ENCODE assay signal across 23 mouse cellular contexts in the genomic region with DNA sequence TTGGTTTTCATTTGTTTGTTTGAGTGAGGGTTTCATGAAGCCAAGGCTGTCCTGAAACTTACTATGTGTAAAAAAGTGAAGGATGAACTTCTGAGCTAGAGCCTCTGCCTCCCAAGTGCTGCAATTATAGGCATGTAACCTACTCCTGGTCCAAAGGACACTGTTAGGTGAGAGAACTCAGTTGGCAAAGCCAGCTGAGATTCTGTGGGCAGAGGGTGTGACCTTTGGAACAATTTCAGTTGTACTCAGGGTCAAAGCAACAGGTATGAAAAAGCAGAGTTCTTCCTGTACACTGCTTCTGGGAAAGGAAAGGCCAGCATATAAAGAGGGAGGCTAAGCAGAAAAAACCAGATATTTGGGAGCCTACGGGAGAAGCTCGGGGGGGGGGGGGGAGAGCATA. TPM values are rescaled to one million over a fixed set of nuclear protein-coding genes. Genes with fewer than 3 reads are reported as not detected.
A peak's percentile ranks its signal among the peaks of the same experiment; 100 is the strongest.
DNase-seq lines count a peak whose midpoint lies in the region; ATAC-seq and TF ChIP-seq lines count a peak whose summit lies in the region.
"Had no signal": no experiment of that assay in that cellular context is flagged by ENCODE, and none has a peak within 500 bp of the region (broad histone marks: within the 10 kb centered on the region; RNA-seq: fewer than 3 reads in every experiment).

No protein-coding gene starts in this region.

- intact Hi-C loops in heart, postnatal 36 days (cut with DNase I): no loop called here

- TF ChIP-seq CTCF in kidney, adult 2 months (conservative IDR thresholded peaks at IDR 0.05; ENCODE audit: insufficient read depth, insufficient read length, low read depth, low read length): no peak
- TF ChIP-seq CTCF in liver, postnatal 0 days (IDR thresholded peaks at IDR 0.05; ENCODE audit: low read depth): no peak
- no peak for TF ChIP-seq CTCF in small intestine, adult 2 months (IDR thresholded peaks at IDR 0.05; ENCODE audit: extremely low read depth, insufficient read length, insufficient replicate concordance, low read depth, low read length)

- peak overlapping the region; percentile 71; the same call in 1 of the 2 replicates for H3K27ac ChIP-seq in kidney, adult 2 months (ENCODE audit: insufficient read depth, low read depth, low read length)
- H3K27ac ChIP-seq in liver, postnatal 0 days (ENCODE audit: low read depth): peak overlapping the region; percentile 80
- H3K27ac ChIP-seq in liver, embryonic 11.5 days (ENCODE audit: low read depth, low read length): no peak overlapping the region
- H3K27ac ChIP-seq in small intestine, adult 2 months (ENCODE audit: insufficient read depth, low read depth, low read length): peak overlapping the region; percentile 64
- H3K27ac ChIP-seq: embryonic facial prominence, embryonic 13.5 days; forebrain, embryonic 13.5 days; gastrocnemius, adult 2 months; heart, embryonic 13.5 days; hindbrain, embryonic 12.5 days had no signal

- peak; percentile 17 for DNase-seq in heart, adult 11 months
- no peak for DNase-seq in heart, postnatal 36 days
- DNase-seq in kidney, adult 2 months: peak; percentile 92
- DNase-seq in kidney, postnatal 4 days: no peak
- peak; percentile 33 for DNase-seq in liver, postnatal 0 days
- DNase-seq in liver, embryonic 11.5 days (ENCODE audit: low spot score): no peak
- no peak for DNase-seq in embryo, embryonic 10 days (ENCODE audit: low spot score)
- DNase-seq: adrenal gland, postnatal 10 days; B cell, adult 2 months; cerebellum, adult 11 months; cerebellum, postnatal 25 days; forebrain, postnatal 0 days; gastrocnemius, adult 2 months; gastrocnemius, postnatal 25 days; heart, postnatal 4 days had no signal

- H3K4me2 ChIP-seq in liver, postnatal 0 days (ENCODE audit: low read depth, low read length): no peak overlapping the region
- no peak overlapping the region for H3K4me2 ChIP-seq in liver, embryonic 11.5 days
- H3K4me2 ChIP-seq: embryonic facial prominence, embryonic 13.5 days; forebrain, embryonic 13.5 days; heart, embryonic 13.5 days; hindbrain, embryonic 12.5 days had no signal

- no peak for TF ChIP-seq EP300 in liver, postnatal 0 days (IDR thresholded peaks at IDR 0.05; ENCODE audit: low read depth)

- TF ChIP-seq POLR2A in kidney, adult 2 months (IDR thresholded peaks at IDR 0.05; ENCODE audit: low read depth, low read length): no peak
- TF ChIP-seq POLR2A in small intestine, adult 2 months (IDR thresholded peaks at IDR 0.05; ENCODE audit: low read depth, low read length): no peak

- WGBS in kidney, adult 2 months: 33% methylated on average over 2 of the region's 2 CpGs
- 54% methylated on average over 2 of the region's 2 CpGs for WGBS in liver, postnatal 0 days (ENCODE audit: insufficient replicate concordance)
- WGBS in liver, embryonic 11.5 days: 57% methylated on average over 2 of the region's 2 CpGs
- WGBS in small intestine, adult 2 months: 40% methylated on average over 2 of the region's 2 CpGs

- H3K9ac ChIP-seq in liver, postnatal 0 days (replicated peaks): no peak overlapping the region
- H3K9ac ChIP-seq in liver, embryonic 11.5 days (ENCODE audit: low read depth, low read length): no peak overlapping the region
- H3K9ac ChIP-seq: embryonic facial prominence, embryonic 13.5 days; forebrain, embryonic 13.5 days; forebrain, postnatal 0 days; heart, embryonic 13.5 days; hindbrain, embryonic 12.5 days had no signal

- no peaks in the 10 kb centered on the region for H3K9me3 ChIP-seq in liver, postnatal 0 days (ENCODE audit: low read length)
- no peaks in the 10 kb centered on the region for H3K9me3 ChIP-seq in liver, embryonic 11.5 days (ENCODE audit: control insufficient read depth, low read length)
- H3K9me3 ChIP-seq: embryonic facial prominence, embryonic 13.5 days; forebrain, embryonic 13.5 days; G1E; heart, embryonic 13.5 days; hindbrain, embryonic 12.5 days had no signal

- peaks cover 2% of the 10 kb centered on the region; the same call in 1 of the 2 replicates for H3K4me1 ChIP-seq in kidney, adult 2 months (ENCODE audit: control insufficient read depth, insufficient read depth, low read length)
- H3K4me1 ChIP-seq in liver, postnatal 0 days (ENCODE audit: insufficient read depth): peaks cover 7% of the 10 kb centered on the region
- H3K4me1 ChIP-seq in liver, embryonic 11.5 days (replicated peaks; ENCODE audit: control insufficient read depth, insufficient read depth, low read length): peaks cover 7% of the 10 kb centered on the region
- H3K4me1 ChIP-seq in small intestine, adult 2 months (ENCODE audit: control insufficient read depth, insufficient read depth, insufficient read length, low read length): no peaks in the 10 kb centered on the region

- no peaks in the 10 kb centered on the region for H3K27me3 ChIP-seq in kidney, adult 2 months (replicated peaks; ENCODE audit: control insufficient read depth, insufficient read depth, low read length)
- H3K27me3 ChIP-seq in liver, postnatal 0 days (ENCODE audit: insufficient read depth, low read length): no peaks in the 10 kb centered on the region
- no peaks in the 10 kb centered on the region for H3K27me3 ChIP-seq in liver, embryonic 11.5 days (replicated peaks; ENCODE audit: control insufficient read depth, insufficient read depth, low read length)
- H3K27me3 ChIP-seq in small intestine, adult 2 months (ENCODE audit: control insufficient read depth, insufficient read depth, low read length): no peaks in the 10 kb centered on the region
- H3K27me3 ChIP-seq: forebrain, embryonic 13.5 days; heart, embryonic 13.5 days; hindbrain, embryonic 12.5 days had no signal

- H3K36me3 ChIP-seq in kidney, adult 2 months (ENCODE audit: control insufficient read depth, insufficient read depth, low read length): no peaks in the 10 kb centered on the region
- no peaks in the 10 kb centered on the region for H3K36me3 ChIP-seq in liver, postnatal 0 days (replicated peaks; ENCODE audit: insufficient read depth, low read length)
- H3K36me3 ChIP-seq in liver, embryonic 11.5 days (ENCODE audit: control insufficient read depth, insufficient read depth, low read length): no peaks in the 10 kb centered on the region
- H3K36me3 ChIP-seq in small intestine, adult 2 months (ENCODE audit: control insufficient read depth, insufficient read depth, low read length): no peaks in the 10 kb centered on the region
- H3K36me3 ChIP-seq: embryonic facial prominence, embryonic 13.5 days; G1E; heart, embryonic 13.5 days; hindbrain, embryonic 12.5 days had no signal

- no peak overlapping the region for H3K4me3 ChIP-seq in kidney, adult 2 months (ENCODE audit: insufficient read depth, low read depth, low read length)
- no peak overlapping the region for H3K4me3 ChIP-seq in liver, postnatal 0 days (ENCODE audit: low read depth, low read length)
- no peak overlapping the region for H3K4me3 ChIP-seq in liver, embryonic 11.5 days (ENCODE audit: low read depth, low read length)
- H3K4me3 ChIP-seq in small intestine, adult 2 months (ENCODE audit: low read depth, low read length): no peak overlapping the region
- H3K4me3 ChIP-seq: embryonic facial prominence, embryonic 13.5 days; forebrain, embryonic 13.5 days; gastrocnemius, adult 2 months; heart, embryonic 13.5 days; hindbrain, embryonic 12.5 days had no signal

- ATAC-seq in liver, postnatal 0 days: peak; percentile 50
- no peak for ATAC-seq in liver, embryonic 11.5 days (replicated peaks; ENCODE audit: low FRiP score)
- ATAC-seq: CD4-positive, CD25-positive, alpha-beta regulatory T cell, adult 4 months; forebrain, embryonic 13.5 days; forebrain, postnatal 0 days had no signal

RNA-seq across cellular contexts. Expression of a gene that starts 2.4 kb away (rescaled TPM):
- total RNA-seq in heart, postnatal 36 days (2021): under 1 TPM; 0.41 to 0.83 TPM
- 0.90 and 1.0 TPM in 2 replicates for polyA plus RNA-seq in kidney, adult 2 months (2012; rRNA removed)
- polyA plus RNA-seq in liver, postnatal 0 days (2015; fragmentation: Nextera tagmentation; extraction: Ambion mirVana): 0.58 and 0.75 TPM in 2 replicates
- 0.13 and 0.32 TPM in 2 replicates for polyA plus RNA-seq in liver, embryonic 11.5 days (2014; fragmentation: Nextera tagmentation; extraction: Ambion mirVana)
- 0.14 TPM in 1 of 2 replicates, not detected in the other for polyA plus RNA-seq in small intestine, adult 2 months (2012; rRNA removed)
- total RNA-seq: gastrocnemius, postnatal 25 days; granulocyte monocyte progenitor cell, adult 5-6 weeks had no signal
- polyA plus RNA-seq: G1E had no signal

RNA-seq across cellular contexts. Expression of a gene that starts 2.5 kb away (rescaled TPM):
- total RNA-seq in heart, postnatal 36 days (2021): 100 to 1,000 TPM; 146 to 197 TPM
- polyA plus RNA-seq in kidney, adult 2 months (2012; rRNA removed): 211 and 242 TPM in 2 replicates
- polyA plus RNA-seq in liver, postnatal 0 days (2015; fragmentation: Nextera tagmentation; extraction: Ambion mirVana): 6.8 and 7.7 TPM in 2 replicates
- 14.0 and 17.7 TPM in 2 replicates for polyA plus RNA-seq in liver, embryonic 11.5 days (2014; fragmentation: Nextera tagmentation; extraction: Ambion mirVana)
- 35.8 and 77.4 TPM in 2 replicates for polyA plus RNA-seq in small intestine, adult 2 months (2012; rRNA removed)

Comparison
In these comparisons a context has a peak if more than half of its experiments do, and no peak if none do; other contexts are left out.
1. DNase-seq: peak in heart, adult 11 months (single experiment), kidney, adult 2 months (single experiment) and liver, postnatal 0 days (single experiment); none in heart, postnatal 36 days (0 of 2), kidney, postnatal 4 days (0 of 2), liver, embryonic 11.5 days (single experiment) and embryo, embryonic 10 days (single experiment).